Mouse (Mus musculus): ENCODE measurements around the gene Aox3. TPM values are rescaled to one million over a fixed set of nuclear protein-coding genes. Genes with fewer than 3 reads are reported as not detected.

The Aox3 gene
- polyA plus RNA-seq, 2 experiments: 0.12 to 0.53 TPM

DNA sequence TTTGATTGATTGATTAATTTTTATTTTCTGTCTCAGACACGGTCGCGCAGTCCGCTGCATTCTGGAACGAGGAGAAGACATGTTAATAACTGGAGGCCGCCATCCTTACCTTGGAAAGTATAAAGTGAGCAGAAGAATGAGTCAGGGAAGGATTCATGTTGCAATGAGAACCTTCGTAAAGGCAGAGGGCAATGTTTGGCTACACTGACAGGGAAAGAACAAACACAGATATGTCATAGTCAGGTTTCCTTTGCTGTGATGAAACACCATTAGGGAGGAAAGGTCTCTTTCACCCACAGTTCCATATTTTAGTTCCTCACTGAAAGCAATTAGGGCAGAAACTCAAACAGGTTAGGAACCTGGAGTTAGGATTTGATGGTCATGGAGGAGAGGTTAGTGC lies 34.5 kb upstream of the Aox3 start:
- Histone ChIP-seq H3K27ac (replicated peaks; ENCODE audit: low read depth, low read length) (no peak overlapping the region), H3K4me3 (replicated peaks; ENCODE audit: low read length) (no peak overlapping the region), H3K4me1 (ENCODE audit: control insufficient read depth, insufficient read depth, low read length) (no peaks in the 10 kb centered on the region), H3K9me3 (ENCODE audit: control insufficient read depth, low read length) (no peaks in the 10 kb centered on the region), H3K27me3 (ENCODE audit: control insufficient read depth, insufficient read depth, low read length) (no peaks in the 10 kb centered on the region), H3K9ac (ENCODE audit: low read depth, low read length, severe bottlenecking) (no peak overlapping the region), H3K4me2 (replicated peaks; ENCODE audit: low read depth, low read length, severe bottlenecking) (no peak overlapping the region), H3K36me3 (ENCODE audit: control insufficient read depth, insufficient read depth, low read length) (no peaks in the 10 kb centered on the region)
- DNase-seq (ENCODE audit: low spot score) (no peak), ATAC-seq (ENCODE audit: low FRiP score, low read depth) (no peak)
- no peak for TF ChIP-seq POLR2A (IDR thresholded peaks at IDR 0.05; ENCODE audit: borderline replicate concordance, extremely low read depth, insufficient read depth, insufficient read length)
- WGBS: 94% methylated on average over 7 of the region's 7 CpGs

GRCm38 (mm10) chr1:58079689-58080088 lies 33.2 kb upstream of the Aox3 start:
- no peaks in the 10 kb centered on the region for H3K4me1 ChIP-seq (ENCODE audit: control insufficient read depth, insufficient read depth, low read length)
- H3K4me3 ChIP-seq (replicated peaks; ENCODE audit: low read length): no peak overlapping the region
- no peaks in the 10 kb centered on the region for H3K9me3 ChIP-seq (ENCODE audit: control insufficient read depth, low read length)
- no peaks in the 10 kb centered on the region for H3K27me3 ChIP-seq (ENCODE audit: control insufficient read depth, insufficient read depth, low read length)
- no peaks in the 10 kb centered on the region for H3K36me3 ChIP-seq (ENCODE audit: control insufficient read depth, insufficient read depth, low read length)
- ATAC-seq (ENCODE audit: low FRiP score, low read depth) (no peak), DNase-seq (ENCODE audit: low spot score) (no peak)
- no peak overlapping the region for H3K9ac ChIP-seq (ENCODE audit: low read depth, low read length, severe bottlenecking)
- no peak overlapping the region for H3K4me2 ChIP-seq (replicated peaks; ENCODE audit: low read depth, low read length, severe bottlenecking)
- TF ChIP-seq POLR2A (IDR thresholded peaks at IDR 0.05; ENCODE audit: borderline replicate concordance, extremely low read depth, insufficient read depth, insufficient read length): no peak
- H3K27ac ChIP-seq (replicated peaks; ENCODE audit: low read depth, low read length): no peak overlapping the region
- WGBS: 89% methylated on average over 5 of the region's 5 CpGs

DNA sequence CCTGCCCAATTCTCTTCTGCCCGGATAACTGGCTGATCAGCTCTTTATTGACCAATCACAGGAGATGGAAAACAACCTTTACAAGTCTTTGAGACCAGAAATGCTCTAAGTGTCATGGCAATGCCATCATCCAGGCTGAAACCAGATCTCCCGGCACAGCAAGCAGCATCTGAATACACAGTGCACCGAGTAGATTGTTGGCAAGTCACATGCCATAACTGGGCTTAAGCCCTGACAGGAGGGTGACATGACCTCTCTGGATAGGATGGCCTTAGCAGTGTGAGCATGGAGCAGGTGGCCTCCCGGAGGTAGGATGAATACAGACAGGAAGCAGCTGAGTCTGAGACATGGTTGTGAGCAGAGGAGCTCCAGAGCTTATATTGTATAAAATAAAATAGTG lies 32.5 kb upstream of the Aox3 start:
- Histone ChIP-seq H3K4me1 (ENCODE audit: control insufficient read depth, insufficient read depth, low read length) (no peaks in the 10 kb centered on the region), H3K4me3 (replicated peaks; ENCODE audit: low read length) (no peak overlapping the region), H3K9me3 (ENCODE audit: control insufficient read depth, low read length) (no peaks in the 10 kb centered on the region), H3K9ac (ENCODE audit: low read depth, low read length, severe bottlenecking) (no peak overlapping the region), H3K27me3 (ENCODE audit: control insufficient read depth, insufficient read depth, low read length) (no peaks in the 10 kb centered on the region), H3K36me3 (ENCODE audit: control insufficient read depth, insufficient read depth, low read length) (no peaks in the 10 kb centered on the region), H3K27ac (replicated peaks; ENCODE audit: low read depth, low read length) (no peak overlapping the region), H3K4me2 (replicated peaks; ENCODE audit: low read depth, low read length, severe bottlenecking) (no peak overlapping the region)
- no peak for TF ChIP-seq POLR2A (IDR thresholded peaks at IDR 0.05; ENCODE audit: borderline replicate concordance, extremely low read depth, insufficient read depth, insufficient read length)
- no peak for ATAC-seq (ENCODE audit: low FRiP score, low read depth)
- no peak for DNase-seq (ENCODE audit: low spot score)
- WGBS: 86% methylated on average over 4 of the region's 4 CpGs

GRCm38 (mm10) chr1:58081356-58081755 lies 31.6 kb upstream of the Aox3 start:
- WGBS: 86% methylated on average over 5 of the region's 5 CpGs
- DNase-seq (ENCODE audit: low spot score) (no peak), ATAC-seq (ENCODE audit: low FRiP score, low read depth) (no peak)
- H3K4me2 ChIP-seq (replicated peaks; ENCODE audit: low read depth, low read length, severe bottlenecking): no peak overlapping the region
- H3K4me3 ChIP-seq (replicated peaks; ENCODE audit: low read length): no peak overlapping the region
- H3K4me1 ChIP-seq (ENCODE audit: control insufficient read depth, insufficient read depth, low read length): no peaks in the 10 kb centered on the region
- H3K9ac ChIP-seq (ENCODE audit: low read depth, low read length, severe bottlenecking): no peak overlapping the region
- H3K27me3 ChIP-seq (ENCODE audit: control insufficient read depth, insufficient read depth, low read length): no peaks in the 10 kb centered on the region
- H3K27ac ChIP-seq (replicated peaks; ENCODE audit: low read depth, low read length): no peak overlapping the region
- no peak for TF ChIP-seq POLR2A (IDR thresholded peaks at IDR 0.05; ENCODE audit: borderline replicate concordance, extremely low read depth, insufficient read depth, insufficient read length)
- H3K36me3 ChIP-seq (ENCODE audit: control insufficient read depth, insufficient read depth, low read length): no peaks in the 10 kb centered on the region
- no peaks in the 10 kb centered on the region for H3K9me3 ChIP-seq (ENCODE audit: control insufficient read depth, low read length)

GRCm38 (mm10) chr1:58089316-58089715 lies 23.6 kb upstream of the Aox3 start:
- Histone ChIP-seq H3K4me3 (replicated peaks; ENCODE audit: low read length) (no peak overlapping the region), H3K27me3 (ENCODE audit: control insufficient read depth, insufficient read depth, low read length) (no peaks in the 10 kb centered on the region), H3K9ac (ENCODE audit: low read depth, low read length, severe bottlenecking) (no peak overlapping the region), H3K36me3 (ENCODE audit: control insufficient read depth, insufficient read depth, low read length) (no peaks in the 10 kb centered on the region), H3K4me1 (ENCODE audit: control insufficient read depth, insufficient read depth, low read length) (no peaks in the 10 kb centered on the region), H3K27ac (replicated peaks; ENCODE audit: low read depth, low read length) (no peak overlapping the region), H3K4me2 (replicated peaks; ENCODE audit: low read depth, low read length, severe bottlenecking) (no peak overlapping the region), H3K9me3 (ENCODE audit: control insufficient read depth, low read length) (no peaks in the 10 kb centered on the region)
- ATAC-seq (ENCODE audit: low FRiP score, low read depth) (no peak), DNase-seq (ENCODE audit: low spot score) (no peak)
- WGBS: 47% methylated on average over 5 of the region's 5 CpGs
- no peak for TF ChIP-seq POLR2A (IDR thresholded peaks at IDR 0.05; ENCODE audit: borderline replicate concordance, extremely low read depth, insufficient read depth, insufficient read length)

DNA sequence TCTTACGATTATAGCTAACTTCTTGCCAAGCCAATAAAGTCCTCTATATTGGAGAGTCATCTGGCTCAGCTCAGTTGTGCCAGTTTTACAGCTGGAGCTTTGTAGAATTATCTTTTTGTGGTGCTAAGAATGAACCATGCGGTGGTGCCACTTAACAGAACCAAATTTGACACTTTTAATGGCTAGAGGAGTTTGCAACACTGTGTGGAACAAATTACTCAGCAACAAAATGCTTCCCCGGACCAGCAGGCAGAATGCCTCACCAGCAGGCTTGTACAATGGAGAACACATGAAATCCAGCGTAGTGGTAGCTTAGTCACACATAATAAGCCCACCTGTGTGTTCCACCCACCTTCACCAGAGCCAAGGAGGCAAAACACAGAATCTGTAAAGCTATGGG lies 22.7 kb upstream of the Aox3 start:
- Histone ChIP-seq H3K27ac (replicated peaks; ENCODE audit: low read depth, low read length) (no peak overlapping the region), H3K9me3 (ENCODE audit: control insufficient read depth, low read length) (no peaks in the 10 kb centered on the region), H3K36me3 (ENCODE audit: control insufficient read depth, insufficient read depth, low read length) (no peaks in the 10 kb centered on the region), H3K4me2 (replicated peaks; ENCODE audit: low read depth, low read length, severe bottlenecking) (no peak overlapping the region), H3K9ac (ENCODE audit: low read depth, low read length, severe bottlenecking) (no peak overlapping the region), H3K27me3 (ENCODE audit: control insufficient read depth, insufficient read depth, low read length) (no peaks in the 10 kb centered on the region), H3K4me3 (replicated peaks; ENCODE audit: low read length) (no peak overlapping the region), H3K4me1 (ENCODE audit: control insufficient read depth, insufficient read depth, low read length) (no peaks in the 10 kb centered on the region)
- TF ChIP-seq POLR2A (IDR thresholded peaks at IDR 0.05; ENCODE audit: borderline replicate concordance, extremely low read depth, insufficient read depth, insufficient read length): no peak
- no peak for ATAC-seq (ENCODE audit: low FRiP score, low read depth)
- no peak for DNase-seq (ENCODE audit: low spot score)
- WGBS: 39% methylated on average over 4 of the region's 4 CpGs

All from limb, embryonic 14.5 days (tissue).